Mouse (Mus musculus) heart, embryonic 11.5 days (tissue): ENCODE measurements at regions not wholly inside any gene's neighbourhood (a gene's known extent, or its start where the extent isn't known, plus 50 kb on each side); places are given as distances from the start of the nearest gene placed in this dataset.
"Not testable (repeated sequence)": the region's sequence is repeated elsewhere in the genome, so short reads cannot be mapped to it uniquely, and the experiment has no call there.

ENCODE experiments used
- ATAC-seq: fragments of 200-750 bp; cut with Nextera tagmentation; replicated peaks from 2 replicates; pipeline ENCODE4 v1.8.0; 2017; ENCODE audit warnings: moderate library complexity; ENCODE audit not compliant: insufficient number of reproducible peaks, low FRiP score, low TSS enrichment
- H3K27ac ChIP-seq: fragments of 300-500 bp; sonication (generic); 2 replicates; pipeline ENCODE4 v1.5.1; 2014; ENCODE audit warnings: mild to moderate bottlenecking, low read depth, low read length
- H3K27me3 ChIP-seq: fragments of 300-500 bp; sonication (generic); 2 replicates; pipeline ENCODE4 v1.6.1; 2014; ENCODE audit warnings: mild to moderate bottlenecking, low read length, mixed read lengths; ENCODE audit not compliant: control insufficient read depth, insufficient read depth
- H3K36me3 ChIP-seq: fragments of 300-500 bp; sonication (generic); 2 replicates; pipeline ENCODE4 v1.6.1; 2014; ENCODE audit warnings: mild to moderate bottlenecking, low read length, moderate library complexity, mixed read lengths; ENCODE audit not compliant: control insufficient read depth, insufficient read depth
- H3K4me1 ChIP-seq: fragments of 300-500 bp; sonication (generic); 2 replicates; pipeline ENCODE4 v1.6.1; 2014; ENCODE audit warnings: low read length; ENCODE audit not compliant: control insufficient read depth, insufficient read depth
- H3K4me2 ChIP-seq: fragments of 300-500 bp; sonication (generic); 2 replicates; pipeline ENCODE4 v1.6.1; 2014; ENCODE audit warnings: mild to moderate bottlenecking, moderate library complexity
- H3K4me3 ChIP-seq: fragments of 300-500 bp; sonication (generic); 2 replicates; pipeline ENCODE4 v1.5.1; 2014; ENCODE audit warnings: low read depth, low read length
- H3K9ac ChIP-seq: fragments of 300-500 bp; sonication (generic); 2 replicates; pipeline ENCODE4 v1.6.1; 2014; ENCODE audit warnings: mild to moderate bottlenecking, low read depth, low read length, moderate library complexity
- H3K9me3 ChIP-seq: fragments of 300-500 bp; sonication (generic); replicated peaks from 2 replicates; pipeline ENCODE4 v1.6.1; 2016; ENCODE audit warnings: low read length; ENCODE audit not compliant: control insufficient read depth
- WGBS: fragments of 180-500 bp; shearing (Covaris S2); extraction: QIAGEN DNeasy Blood & Tissue Kit; methylation state at CpG from one replicate; pipeline ENCODE4 v1.1.7; 2014; ENCODE audit not compliant: insufficient replicate concordance; 5-methylcytosine and 5-hydroxymethylcytosine counted together

DNA sequence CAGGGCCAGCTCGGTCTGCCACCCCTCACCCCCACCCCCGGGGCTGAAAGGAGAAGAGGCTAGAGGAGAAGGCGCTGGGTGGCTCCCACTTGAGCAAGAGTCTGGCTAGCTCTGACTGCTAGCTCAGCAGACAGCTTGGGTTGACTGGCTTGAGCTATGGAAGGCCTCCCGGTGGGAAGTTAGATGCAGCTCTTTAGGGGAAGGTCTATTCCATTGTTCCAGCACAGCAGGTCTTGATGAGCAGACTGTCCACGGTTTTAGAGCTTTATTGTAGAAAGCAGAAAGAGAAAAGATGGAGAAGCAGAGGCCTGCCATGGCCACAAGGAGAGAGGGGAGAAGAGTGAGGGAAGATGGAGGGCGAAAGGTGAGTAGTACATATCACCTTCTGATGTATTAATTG, 190.9 kb upstream of the Col8a1 start:
- 57% methylated on average over 6 of the region's 6 CpGs for WGBS
- H3K4me3 ChIP-seq, result no peak overlapping the region
- H3K27ac ChIP-seq, result no peak overlapping the region
- no peaks in the 10 kb centered on the region for H3K9me3 ChIP-seq
- no peak overlapping the region for H3K9ac ChIP-seq
- no peaks in the 10 kb centered on the region for H3K27me3 ChIP-seq
- no peaks in the 10 kb centered on the region for H3K4me1 ChIP-seq
- no peaks in the 10 kb centered on the region for H3K36me3 ChIP-seq
- no peak for ATAC-seq
- no peak overlapping the region for H3K4me2 ChIP-seq

DNA sequence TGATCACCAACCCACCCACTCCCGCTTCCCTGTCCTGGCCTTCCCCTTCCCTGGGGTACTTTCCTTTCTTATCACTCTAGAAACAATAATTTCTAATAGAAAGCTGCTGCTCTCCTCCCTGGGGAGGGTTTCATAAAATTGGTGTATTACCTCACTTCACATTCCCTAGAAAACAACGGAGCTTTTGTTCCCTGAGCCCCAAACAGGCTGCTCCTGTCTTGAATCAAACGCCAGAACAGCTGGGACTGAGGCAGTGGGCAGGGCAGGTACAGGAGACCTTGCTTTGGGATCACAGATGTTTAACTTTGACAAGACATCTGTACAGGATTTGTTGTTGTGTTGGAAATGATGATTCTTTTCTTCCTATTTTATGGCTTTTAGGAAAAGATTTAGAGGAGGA, 192.8 kb upstream of the Col8a1 start:
- ATAC-seq, result no peak
- H3K27me3 ChIP-seq, result no peaks in the 10 kb centered on the region
- H3K27ac ChIP-seq, result no peak overlapping the region
- no peaks in the 10 kb centered on the region for H3K9me3 ChIP-seq
- H3K4me3 ChIP-seq, result no peak overlapping the region
- H3K4me1 ChIP-seq, result no peaks in the 10 kb centered on the region
- no peak overlapping the region for H3K9ac ChIP-seq
- 42% methylated on average over 3 of the region's 3 CpGs for WGBS
- H3K36me3 ChIP-seq, result no peaks in the 10 kb centered on the region
- H3K4me2 ChIP-seq, result no peak overlapping the region

DNA sequence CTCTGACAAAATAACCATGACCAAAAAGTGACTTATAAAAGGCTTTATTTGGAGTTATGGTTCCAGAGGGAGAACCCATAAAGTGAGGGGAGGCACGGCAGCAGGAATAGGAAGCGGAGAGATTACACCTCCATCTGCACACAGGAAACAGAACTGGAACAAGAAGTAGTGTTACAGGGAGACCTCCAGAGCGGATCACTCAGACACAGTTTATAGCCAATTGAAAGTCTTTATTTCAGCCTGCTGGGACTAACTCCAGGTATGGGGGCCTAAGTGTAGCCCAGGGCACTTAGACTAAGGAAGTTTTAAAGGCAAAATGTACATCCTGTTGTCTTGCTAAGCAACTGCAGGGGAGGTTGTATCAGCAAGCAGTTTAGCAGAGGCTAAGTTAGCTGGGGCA, 195.1 kb upstream of the Col8a1 start:
- Histone ChIP-seq H3K4me3 (no peak overlapping the region), H3K27me3 (no peaks in the 10 kb centered on the region), H3K27ac (no peak overlapping the region), H3K4me2 (no peak overlapping the region), H3K9ac (no peak overlapping the region), H3K4me1 (no peaks in the 10 kb centered on the region), H3K36me3 (no peaks in the 10 kb centered on the region), H3K9me3 (no peaks in the 10 kb centered on the region)
- 76% methylated on average over 3 of the region's 3 CpGs for WGBS
- no peak for ATAC-seq

DNA sequence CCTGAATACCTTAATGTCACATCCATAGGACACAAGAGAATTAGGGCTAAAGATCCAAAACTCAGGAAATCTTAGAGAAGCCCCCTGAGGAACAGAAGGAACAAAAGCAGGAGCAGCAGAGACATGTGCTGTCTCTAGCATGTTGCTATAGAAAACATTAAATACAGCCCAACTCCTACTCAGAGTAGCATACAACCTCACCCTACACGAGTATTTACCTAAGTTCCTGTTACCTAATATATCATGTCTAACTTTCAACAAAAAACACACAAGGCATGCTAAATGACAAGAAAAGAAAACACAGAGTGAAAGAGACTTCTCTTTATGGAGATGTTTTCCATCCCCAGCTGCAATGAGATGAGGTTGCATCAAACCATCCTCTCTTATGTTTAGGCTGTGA, 216.4 kb upstream of the Col8a1 start:
- no peak overlapping the region for H3K4me3 ChIP-seq
- H3K9ac ChIP-seq, result no peak overlapping the region
- no peaks in the 10 kb centered on the region for H3K27me3 ChIP-seq
- no peaks in the 10 kb centered on the region for H3K4me1 ChIP-seq
- WGBS, result 54% methylated on average over 1 of the region's 1 CpGs
- no peak overlapping the region for H3K4me2 ChIP-seq
- no peak overlapping the region for H3K27ac ChIP-seq
- H3K36me3 ChIP-seq, result no peaks in the 10 kb centered on the region
- ATAC-seq, result no peak
- no peaks in the 10 kb centered on the region for H3K9me3 ChIP-seq

DNA sequence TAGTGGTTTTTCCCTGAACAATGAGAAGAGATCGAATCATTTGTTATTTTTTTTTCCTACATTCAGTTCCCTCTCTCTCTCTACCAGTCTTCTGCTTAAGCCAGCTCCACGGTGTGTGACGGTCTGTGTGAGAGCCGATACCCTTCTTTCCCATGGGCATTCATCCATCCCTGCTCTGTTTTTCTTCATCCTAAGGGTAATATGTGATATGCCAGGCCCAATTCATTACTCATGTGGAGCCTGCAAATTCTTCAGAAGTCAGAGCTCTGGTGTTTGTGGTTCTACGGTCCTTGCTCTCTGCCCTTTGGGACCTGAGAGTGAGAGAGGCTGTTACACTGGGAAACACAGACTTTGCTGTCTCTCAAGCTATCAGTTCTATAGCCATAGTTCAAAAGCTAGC, 229.6 kb upstream of the Col8a1 start:
- Histone ChIP-seq H3K9ac (no peak overlapping the region), H3K36me3 (no peaks in the 10 kb centered on the region), H3K4me2 (no peak overlapping the region), H3K4me3 (no peak overlapping the region), H3K9me3 (no peaks in the 10 kb centered on the region), H3K4me1 (no peaks in the 10 kb centered on the region), H3K27me3 (no peaks in the 10 kb centered on the region), H3K27ac (no peak overlapping the region)
- ATAC-seq, result no peak
- WGBS, result 70% methylated on average over 5 of the region's 5 CpGs

DNA sequence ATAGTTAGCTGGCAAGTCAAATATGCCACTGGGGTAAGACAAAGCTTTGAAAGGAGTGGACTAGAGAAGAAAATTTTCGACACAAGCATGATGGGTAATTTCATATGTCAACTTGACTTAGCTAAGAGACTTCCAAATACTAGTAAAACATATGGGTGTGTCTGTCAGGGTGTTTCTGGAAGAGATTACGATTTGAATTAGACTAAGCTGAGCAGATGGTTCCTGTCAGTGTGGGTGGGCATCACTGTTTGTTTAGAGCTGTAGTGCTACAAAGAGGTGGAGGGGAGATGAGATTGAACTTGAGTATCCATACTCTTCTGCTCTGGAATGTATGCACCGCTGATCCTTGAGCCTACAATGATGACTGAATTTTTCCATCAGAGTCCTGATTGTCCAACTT, 251.2 kb upstream of the Col8a1 start:
- Histone ChIP-seq H3K36me3 (no peaks in the 10 kb centered on the region), H3K27me3 (no peaks in the 10 kb centered on the region), H3K9ac (no peak overlapping the region), H3K9me3 (no peaks in the 10 kb centered on the region), H3K4me1 (no peaks in the 10 kb centered on the region), H3K4me2 (no peak overlapping the region), H3K27ac (no peak overlapping the region), H3K4me3 (no peak overlapping the region)
- 66% methylated on average over 3 of the region's 3 CpGs for WGBS
- ATAC-seq, result no peak

DNA sequence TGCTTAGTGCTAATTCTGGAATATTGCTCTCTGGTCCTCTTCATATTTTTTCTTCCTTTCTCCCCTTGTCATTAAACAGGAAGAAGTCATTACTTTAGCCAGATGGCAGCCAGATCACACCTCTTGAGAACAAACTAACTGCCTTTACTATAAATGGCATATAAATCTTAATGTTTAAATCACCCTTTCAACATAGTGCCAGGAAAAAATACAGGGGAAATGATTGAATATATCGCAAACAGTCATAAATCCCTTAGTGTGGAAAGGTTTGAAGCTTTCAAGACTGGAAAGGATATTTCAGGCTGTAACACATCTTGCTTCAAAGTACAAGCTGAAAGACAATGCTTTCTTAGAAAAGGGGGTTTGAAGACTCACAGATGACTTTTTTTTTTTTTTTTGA, 259.0 kb upstream of the Col8a1 start:
- no peaks in the 10 kb centered on the region for H3K4me1 ChIP-seq
- H3K4me2 ChIP-seq, result no peak overlapping the region
- no peaks in the 10 kb centered on the region for H3K27me3 ChIP-seq
- no peaks in the 10 kb centered on the region for H3K9me3 ChIP-seq
- WGBS, result 72% methylated on average over 1 of the region's 1 CpGs
- H3K27ac ChIP-seq, result no peak overlapping the region
- no peak overlapping the region for H3K9ac ChIP-seq
- no peak for ATAC-seq
- no peak overlapping the region for H3K4me3 ChIP-seq
- no peaks in the 10 kb centered on the region for H3K36me3 ChIP-seq

DNA sequence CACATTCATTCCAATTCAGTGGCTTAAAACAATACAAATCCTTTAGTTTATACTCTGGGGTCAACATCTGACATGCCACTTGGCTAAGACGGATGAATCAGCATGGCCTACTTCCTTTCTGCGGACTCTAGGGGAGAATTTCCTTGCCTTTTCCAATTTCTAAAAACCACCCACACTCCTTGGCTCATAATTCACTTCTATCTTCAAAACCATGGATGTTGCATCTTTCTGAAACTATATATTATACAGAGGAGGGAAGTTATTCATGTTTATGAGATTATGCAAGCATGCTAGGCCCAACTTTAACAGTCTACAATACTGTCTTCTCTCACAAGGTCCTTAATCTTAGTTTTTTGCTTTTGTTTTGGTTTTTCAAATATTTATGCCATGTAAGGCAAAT, 273.0 kb upstream of the Col8a1 start:
- Histone ChIP-seq H3K4me1 (no peaks in the 10 kb centered on the region), H3K4me2 (no peak overlapping the region), H3K9ac (no peak overlapping the region), H3K36me3 (no peaks in the 10 kb centered on the region), H3K27ac (no peak overlapping the region), H3K27me3 (no peaks in the 10 kb centered on the region), H3K9me3 (no peaks in the 10 kb centered on the region), H3K4me3 (no peak overlapping the region)
- WGBS, result 72% methylated on average over 2 of the region's 2 CpGs
- no peak for ATAC-seq

DNA sequence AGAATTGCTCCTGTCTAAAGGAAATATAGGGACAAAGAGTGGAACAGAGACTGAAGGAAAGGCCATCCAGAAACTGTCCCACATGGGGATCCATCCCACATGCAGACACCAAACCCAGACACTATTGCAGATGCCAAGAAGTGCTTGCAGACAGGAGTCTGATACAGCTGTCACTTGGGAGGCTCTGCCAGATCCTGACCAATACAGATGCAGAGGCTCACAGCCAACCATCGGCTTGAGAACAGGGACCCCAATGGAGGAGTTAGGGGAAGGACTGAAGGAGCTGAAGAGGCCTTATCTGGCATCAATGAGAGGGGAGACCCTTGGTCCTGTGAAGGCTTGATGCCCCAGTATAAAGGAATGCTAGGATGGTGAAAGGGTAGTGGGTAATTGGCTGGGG, 274.0 kb upstream of the Col8a1 start:
- H3K4me3 ChIP-seq, H3K27ac ChIP-seq, ATAC-seq, H3K9me3 ChIP-seq, H3K9ac ChIP-seq, H3K27me3 ChIP-seq, H3K4me2 ChIP-seq, H3K36me3 ChIP-seq, H3K4me1 ChIP-seq: not testable (repeated sequence)
- WGBS, result 64% methylated on average over 1 of the region's 1 CpGs
